Comparison of ENCODE assay signal across 8 mouse cellular contexts in genomic region chr11:22858441-22859300, GRCm38 (mm10). TPM values are rescaled to one million over a fixed set of nuclear protein-coding genes. Genes with fewer than 3 reads are reported as not detected.
A peak's percentile ranks its signal among the peaks of the same experiment; 100 is the strongest.
DNase-seq lines count a peak whose midpoint lies in the region; ATAC-seq lines count a peak whose summit lies in the region.

No protein-coding gene starts in this region.

- no peak overlapping the region for H3K27ac ChIP-seq in hindbrain, embryonic 13.5 days
- H3K27ac ChIP-seq in limb, embryonic 15.5 days: peak overlapping the region; percentile 84; the same call in 1 of the 2 replicates

- H3K4me3 ChIP-seq in hindbrain, embryonic 13.5 days: peak overlapping the region; percentile 69
- peak overlapping the region; percentile 81 for H3K4me3 ChIP-seq in limb, embryonic 15.5 days

- 3% methylated on average over 50 of the region's 50 CpGs for WGBS in hindbrain, embryonic 13.5 days
- 2% methylated on average over 50 of the region's 50 CpGs for WGBS in limb, embryonic 15.5 days

- DNase-seq in right cerebral cortex, adult 18-20 months: peak; percentile 32
- no peak for DNase-seq in right cerebral cortex, postnatal 4 days
- peak; percentile 36 for DNase-seq in embryo, embryonic 10.5 days (ENCODE audit: low spot score)
- DNase-seq in neural tube, embryonic 10.5 days (ENCODE audit: extremely low spot score, low spot score): peak; percentile 63
- DNase-seq in gastrocnemius, postnatal 4 days (ENCODE audit: low spot score in 2 of 2): no peak
- DNase-seq in c-Kit-positive CD71-positive TER-119-positive erythroid progenitor cells, embryonic 14.5 days (ENCODE audit: low spot score): no peak

- ATAC-seq in hindbrain, embryonic 13.5 days (ENCODE audit: low FRiP score): peak; percentile 41
- ATAC-seq in limb, embryonic 15.5 days (ENCODE audit: insufficient number of reproducible peaks, low FRiP score, low TSS enrichment, low read depth): no peak

- no peaks in the 10 kb centered on the region for H3K9me3 ChIP-seq in hindbrain, embryonic 13.5 days
- H3K9me3 ChIP-seq in limb, embryonic 15.5 days: no peaks in the 10 kb centered on the region

- H3K4me1 ChIP-seq in hindbrain, embryonic 13.5 days (replicated peaks): peaks cover 24% of the 10 kb centered on the region
- H3K4me1 ChIP-seq in limb, embryonic 15.5 days: peaks cover 18% of the 10 kb centered on the region

- H3K27me3 ChIP-seq in hindbrain, embryonic 13.5 days: peaks cover 80% of the 10 kb centered on the region
- H3K27me3 ChIP-seq in limb, embryonic 15.5 days: peaks cover 24% of the 10 kb centered on the region

- peak overlapping the region; percentile 98 for H3K4me2 ChIP-seq in hindbrain, embryonic 13.5 days
- peak overlapping the region; percentile 94 for H3K4me2 ChIP-seq in limb, embryonic 15.5 days

- H3K36me3 ChIP-seq in hindbrain, embryonic 13.5 days: no peaks in the 10 kb centered on the region
- H3K36me3 ChIP-seq in limb, embryonic 15.5 days: no peaks in the 10 kb centered on the region

- H3K9ac ChIP-seq in hindbrain, embryonic 13.5 days: peak overlapping the region; percentile 74
- H3K9ac ChIP-seq in limb, embryonic 15.5 days: peak overlapping the region; percentile 66

RNA-seq across cellular contexts. Expression of gene B3gnt2, which starts 2.1 kb away (rescaled TPM):
- 1.1 and 1.5 TPM in 2 replicates for polyA plus RNA-seq in hindbrain, embryonic 13.5 days (2015; fragmentation: Nextera tagmentation; extraction: Ambion mirVana)
- 9.8 and 11.6 TPM in 2 replicates for polyA plus RNA-seq in limb, embryonic 15.5 days (2015; fragmentation: Nextera tagmentation; extraction: Ambion mirVana)
- 1 to 10 TPM; 6.3 to 8.8 TPM for total RNA-seq in gastrocnemius, postnatal 4 days (2021)

Comparison
In these comparisons a context has a peak if more than half of its experiments do, and no peak if none do; other contexts are left out.
1. DNase-seq: peak in right cerebral cortex, adult 18-20 months (single experiment), embryo, embryonic 10.5 days (single experiment) and neural tube, embryonic 10.5 days (single experiment); none in right cerebral cortex, postnatal 4 days (single experiment), gastrocnemius, postnatal 4 days (0 of 2) and c-Kit-positive CD71-positive TER-119-positive erythroid progenitor cells, embryonic 14.5 days (single experiment).